Comparison of ENCODE assay signal across 16 mouse cellular contexts in genomic region chr6:72048643-72049042, GRCm38 (mm10).
"Had no signal": no experiment of that assay in that cellular context is flagged by ENCODE, and none has a peak within 500 bp of the region (broad histone marks: within the 10 kb centered on the region; RNA-seq: fewer than 3 reads in every experiment).

No protein-coding gene starts in this region.

- DNase-seq: gastrocnemius, postnatal 14 days; gastrocnemius, postnatal 36 days; heart, adult 18-20 months; heart, postnatal 10 days; heart, postnatal 36 days; kidney, adult 11 months; kidney, adult 2 months; kidney, adult 9 months; kidney, postnatal 14 days; kidney, postnatal 36 days; layer of hippocampus, adult 9-11 months; layer of hippocampus, postnatal 36 days; left cerebral cortex, postnatal 4 days had no signal

- ATAC-seq: hindbrain, postnatal 0 days; intestine, embryonic 16.5 days; liver, embryonic 12.5 days had no signal
